Mouse (Mus musculus): ENCODE measurements around the gene Hoxc4.

- no peak for TF ChIP-seq GATA1 (IDR thresholded peaks at IDR 0.05; ENCODE audit: borderline replicate concordance, low read length)
- TF ChIP-seq CTCF (IDR thresholded peaks at IDR 0.05; ENCODE audit: low read depth, low read length), result no peak
- no peak for TF ChIP-seq POLR2AphosphoS5 (IDR thresholded peaks at IDR 0.05; ENCODE audit: insufficient replicate concordance, low read depth, low read length)
Observed at GRCm38 (mm10) chr15:102976171-102976570, 42.6 kb upstream of the Hoxc4 start, which contains the start of gene Hoxc9.

Measured in G1E (cell line).